Mouse (Mus musculus) ZHBTc4 (cell line): ENCODE data around the gene Ntn5.
"Not testable (repeated sequence)": the region's sequence is repeated elsewhere in the genome, so short reads cannot be mapped to it uniquely, and the experiment has no call there.

Source experiments
- DNase-seq: peaks from one replicate; pipeline ENCODE4 v3.0.0-alpha.2; 2011; ENCODE audit warnings: low read depth, low spot score

Ntn5 gene

DNA sequence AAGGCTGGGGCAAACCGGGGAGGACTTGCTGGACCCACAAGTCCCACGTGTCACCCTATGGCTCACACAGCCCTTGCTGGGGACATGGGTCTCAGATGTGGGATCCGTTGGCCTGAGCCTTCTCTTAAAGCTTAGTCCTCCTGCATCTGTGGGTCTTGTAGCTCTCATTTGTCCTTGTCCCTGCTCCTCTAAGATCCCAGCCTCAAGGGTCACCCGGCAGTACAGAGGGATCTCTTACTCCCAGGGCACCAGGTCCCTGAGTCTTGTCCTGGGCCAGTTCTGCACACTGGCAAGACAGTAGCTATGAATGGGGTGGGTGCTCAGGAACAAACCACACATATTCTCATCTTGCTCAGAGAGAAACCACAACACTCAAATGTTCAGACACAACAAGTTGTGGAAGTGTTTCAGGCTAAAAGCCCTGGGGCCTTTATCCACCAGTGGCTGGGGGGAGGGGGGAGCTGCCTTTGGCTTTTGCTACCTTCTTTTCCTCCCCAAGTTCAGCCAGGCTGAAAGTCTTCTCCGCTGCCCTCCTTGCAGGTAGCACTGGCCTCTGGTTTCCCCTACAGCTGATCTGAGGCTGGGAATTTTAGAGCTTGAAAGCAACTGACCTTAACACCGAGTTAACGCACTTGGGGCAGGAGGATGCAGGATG is at the start of gene Ntn5:
Gene Ntn5 (plus strand): TSS at position 627 of the 655 bp plus-strand sequence.
- DNase-seq = no peak

DNA sequence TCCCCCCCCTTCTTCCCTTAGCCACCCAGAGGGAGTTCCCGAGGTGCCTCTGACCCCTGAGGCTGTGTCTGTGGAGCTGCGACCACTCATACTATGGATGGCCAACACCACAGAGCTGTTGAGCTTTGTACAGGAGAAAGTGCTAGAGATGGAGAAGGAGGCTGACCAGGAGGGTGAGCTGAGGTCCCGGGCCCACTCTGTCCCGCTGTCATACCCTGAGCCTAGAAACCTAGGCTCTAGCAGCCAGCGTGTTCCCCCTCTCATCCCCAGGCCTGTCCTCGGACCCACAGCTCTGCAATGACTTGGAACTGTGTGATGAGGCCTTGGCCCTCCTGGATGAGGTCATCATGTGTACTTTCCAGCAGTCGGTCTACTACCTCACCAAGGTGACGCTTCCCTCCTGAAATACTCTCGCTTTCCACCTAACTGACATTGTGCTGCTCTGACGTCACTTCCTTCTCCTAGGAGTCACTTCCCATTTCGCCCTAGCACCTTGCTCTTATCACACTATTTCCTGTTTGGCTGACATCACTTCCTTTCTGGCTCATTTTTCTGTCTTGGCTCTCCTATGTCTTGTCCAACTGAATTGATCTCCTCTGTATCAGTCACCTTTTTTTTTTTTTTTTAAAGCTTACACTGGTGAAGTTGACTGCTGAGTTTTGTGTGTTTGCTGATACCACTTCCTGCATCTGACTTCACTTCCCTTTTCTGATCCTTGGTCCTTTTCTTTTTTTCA is 48.7 kb upstream of the Ntn5 start:
- DNase-seq = no peak

DNA sequence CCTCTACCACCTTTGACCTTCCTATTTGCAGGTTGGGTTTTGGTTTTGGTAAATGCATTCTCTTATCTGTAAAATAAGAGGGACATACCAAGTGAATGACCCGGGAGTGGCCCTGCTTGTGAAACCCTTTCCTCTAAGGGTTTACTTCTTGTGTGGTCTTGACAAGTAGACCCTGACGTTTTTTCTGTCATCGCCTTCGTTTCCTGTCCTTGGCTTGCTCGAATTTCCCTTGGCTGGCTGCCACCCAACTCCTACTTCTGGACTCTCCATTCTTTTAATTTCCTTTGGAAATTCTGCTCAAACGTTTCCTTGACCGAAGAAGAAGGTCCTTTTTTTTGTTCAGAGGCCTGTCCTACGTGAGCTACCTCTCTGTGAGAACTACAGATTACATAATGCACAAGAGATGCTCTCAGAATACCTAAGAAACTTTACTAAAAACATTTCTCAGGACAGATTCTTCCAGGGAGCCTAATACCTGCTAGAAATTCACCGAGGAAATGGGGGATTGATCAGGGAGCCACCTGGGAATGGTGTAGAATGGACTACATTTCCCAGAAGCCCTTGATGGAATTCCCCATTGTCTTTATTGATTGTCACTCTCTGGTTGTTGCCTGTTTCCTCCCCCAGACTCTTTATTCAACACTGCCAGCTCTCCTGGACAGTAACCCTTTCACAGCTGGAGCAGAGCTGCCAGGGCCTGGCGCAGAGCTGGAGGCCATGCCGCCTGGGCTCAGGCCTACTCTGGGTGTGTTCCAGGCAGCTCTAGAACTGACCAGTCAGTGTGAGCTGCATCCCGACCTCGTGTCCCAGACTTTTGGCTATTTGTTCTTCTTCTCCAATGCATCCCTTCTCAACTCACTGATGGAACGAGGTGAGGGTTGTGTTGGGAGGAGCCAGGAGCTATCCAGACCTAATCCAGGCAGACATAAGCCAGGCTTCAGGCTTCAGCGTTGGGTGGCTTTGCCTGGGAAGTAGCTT is 47.8 kb upstream of the Ntn5 start:
- peak; percentile 41 for DNase-seq

DNA sequence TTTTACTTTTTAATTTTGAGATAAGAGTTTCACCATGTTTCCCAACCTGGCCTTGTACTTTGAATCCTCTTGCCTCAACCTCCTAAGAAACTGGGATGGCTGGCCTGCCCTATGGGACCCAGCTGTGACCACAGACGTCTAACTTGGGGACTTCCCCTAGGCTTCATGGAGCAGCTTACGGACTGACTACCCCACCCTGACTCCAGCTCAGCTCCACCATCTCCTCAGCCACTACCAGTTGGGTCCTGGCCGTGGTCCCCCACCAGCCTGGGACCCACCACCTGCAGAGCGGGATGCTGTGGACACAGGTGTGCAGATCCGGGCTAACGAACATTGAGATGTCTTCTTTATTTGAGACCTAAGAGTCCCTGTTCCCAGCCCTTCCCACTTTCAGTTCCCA is 46.1 kb upstream of the Ntn5 start:
- DNase-seq = no peak

DNA sequence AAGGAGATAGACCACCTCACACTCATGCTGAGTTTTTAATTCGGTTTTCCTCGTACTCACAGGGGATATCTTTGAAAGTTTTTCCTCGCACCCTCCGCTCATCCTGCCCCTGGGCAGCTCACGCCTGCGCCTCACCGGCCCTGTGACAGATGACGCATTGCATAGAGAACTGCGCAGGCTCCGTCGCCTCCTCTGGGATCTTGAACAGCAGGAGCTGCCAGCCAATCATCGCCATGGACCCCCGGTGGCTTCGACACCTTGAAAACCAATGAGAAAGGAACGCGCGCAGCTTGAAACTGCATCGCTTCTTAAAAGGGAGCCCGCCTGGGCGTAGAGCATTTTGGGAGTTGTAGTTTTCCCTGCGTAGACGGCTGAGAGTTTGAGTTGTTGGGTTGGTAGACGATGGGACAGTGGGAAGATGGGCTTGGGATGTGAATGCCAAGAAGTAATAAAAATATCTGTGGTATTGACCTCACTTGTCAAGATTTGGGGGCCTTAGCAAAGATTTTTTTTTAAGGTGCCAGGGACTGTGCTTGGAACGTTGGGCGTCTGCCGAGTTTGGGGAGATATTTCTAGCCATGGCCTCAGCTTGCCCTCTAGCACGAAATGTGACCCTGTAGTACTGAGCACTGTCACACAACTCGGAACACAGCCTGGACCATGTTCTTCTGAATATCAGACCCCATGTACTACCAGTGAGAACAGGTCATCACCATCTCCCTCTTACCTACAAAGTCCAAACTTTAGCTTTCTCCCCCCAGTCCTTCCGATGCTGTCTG is 45.0 kb upstream of the Ntn5 start:
- peak; percentile 98 for DNase-seq

DNA sequence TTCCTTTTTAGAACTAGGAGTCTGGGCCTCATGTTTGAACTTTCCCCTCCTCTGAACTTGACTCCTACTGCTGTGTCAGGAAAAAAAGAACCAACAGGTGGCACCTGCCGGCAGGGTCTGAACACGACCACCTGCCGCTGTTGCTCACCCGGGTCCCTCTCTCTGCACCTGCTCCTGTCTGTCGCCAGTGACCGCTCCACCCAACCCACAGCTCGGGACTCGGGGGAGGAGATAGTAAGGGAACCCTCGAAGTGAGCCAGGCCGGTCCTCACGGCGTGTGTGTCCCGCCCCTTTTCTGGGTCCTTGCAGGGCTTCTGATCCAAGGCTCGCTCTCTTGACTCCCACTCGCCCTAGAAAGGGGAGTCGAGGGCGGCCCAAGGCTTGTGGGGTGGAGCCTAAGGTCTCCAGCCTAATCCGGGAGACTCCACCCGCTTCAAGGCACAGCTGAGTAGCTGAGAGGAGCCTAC is 44.2 kb upstream of the Ntn5 start, which contains the start of gene Mamstr:
Gene Mamstr (plus strand): TSS at position 417 of the 467 bp plus-strand sequence.
- DNase-seq = peak; percentile 76

DNA sequence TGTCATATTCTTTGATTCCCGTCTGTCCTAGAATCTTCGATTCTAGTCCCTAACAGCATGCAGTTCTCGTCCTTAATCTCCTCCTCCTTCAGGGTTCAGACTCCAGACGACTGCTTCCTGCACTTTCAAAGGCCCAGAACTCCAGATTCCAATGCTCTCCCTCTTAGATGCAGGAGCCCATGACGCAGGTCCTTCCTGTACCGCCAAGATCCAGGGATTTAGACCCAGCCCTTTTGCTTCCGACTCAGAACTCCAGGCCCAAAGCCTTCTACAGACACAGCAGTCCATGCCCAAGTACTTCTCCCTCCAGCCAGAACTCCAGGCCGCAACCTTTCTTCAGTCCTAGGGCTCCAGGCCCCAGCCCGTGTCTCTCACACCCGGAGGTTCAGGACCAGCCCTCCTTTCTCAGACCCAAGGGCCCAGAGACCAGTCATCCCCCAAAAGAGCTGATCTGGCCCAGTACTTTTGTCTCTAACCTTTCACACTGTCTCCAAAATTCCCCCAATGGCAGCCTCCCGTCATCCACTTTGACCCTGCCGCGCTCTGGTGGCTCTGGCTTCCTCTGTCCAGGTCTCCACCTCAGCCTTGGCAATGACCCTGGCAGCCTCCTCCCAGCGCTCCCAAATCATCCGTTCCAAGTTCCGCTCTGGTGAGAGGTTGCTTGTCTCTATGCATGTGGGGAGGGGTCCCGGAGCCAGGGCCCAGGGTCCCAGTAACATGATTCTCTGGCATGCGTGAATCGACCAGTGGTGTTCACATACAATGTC is 43.4 kb upstream of the Ntn5 start:
- no peak for DNase-seq

DNA sequence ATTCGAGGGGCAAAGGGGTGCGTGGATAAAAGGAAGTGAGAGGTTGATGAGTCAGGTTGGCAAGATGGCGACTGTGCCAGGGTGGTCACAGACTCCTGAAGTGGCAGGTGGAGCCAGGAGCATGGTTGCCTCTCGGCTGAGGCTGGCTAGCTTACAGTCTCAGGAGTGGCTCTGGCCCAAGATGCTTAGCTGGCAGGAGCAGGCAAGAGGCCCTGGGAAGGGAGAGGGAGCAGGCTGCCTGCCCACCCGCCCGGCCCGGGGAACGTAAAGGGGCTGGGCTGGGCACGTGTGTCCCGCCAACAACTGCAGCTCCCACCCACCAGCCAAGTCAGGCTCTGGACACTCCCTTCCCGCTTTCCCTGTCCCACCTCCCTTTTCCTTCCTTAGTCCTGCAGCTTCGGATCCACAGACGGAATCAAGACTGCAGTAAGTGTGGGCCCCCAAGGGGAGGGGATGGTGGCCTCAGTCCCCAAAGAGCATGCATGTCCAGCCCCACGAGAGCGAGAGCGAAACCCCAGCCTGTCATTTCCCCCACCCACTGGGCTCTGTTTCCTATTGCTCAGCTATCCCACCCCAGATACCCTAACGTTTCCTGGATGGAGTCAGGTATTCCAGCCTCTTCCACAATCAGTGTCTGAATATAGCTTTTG is 42.3 kb upstream of the Ntn5 start:
- DNase-seq = no peak

DNA sequence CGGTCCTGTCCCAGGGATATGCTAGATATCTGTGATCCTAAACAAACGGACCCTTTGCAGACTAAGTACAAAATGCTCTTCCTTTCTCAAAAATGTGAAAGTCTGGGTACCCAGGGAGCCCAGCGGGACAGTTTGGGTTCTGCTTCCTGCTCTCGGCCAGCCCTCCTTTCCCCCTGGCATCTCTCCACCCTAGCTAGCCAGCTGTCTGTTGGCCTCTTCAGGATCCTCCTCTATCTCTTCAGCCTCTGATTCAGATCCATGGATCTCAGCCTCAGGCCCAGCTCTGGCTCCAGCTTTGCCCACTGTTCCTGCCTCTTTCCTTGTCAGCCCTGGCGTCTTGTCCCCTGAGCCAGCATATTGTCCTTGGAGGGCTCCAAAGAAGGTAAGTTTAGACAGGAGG is 41.7 kb upstream of the Ntn5 start:
- DNase-seq = no peak

DNA sequence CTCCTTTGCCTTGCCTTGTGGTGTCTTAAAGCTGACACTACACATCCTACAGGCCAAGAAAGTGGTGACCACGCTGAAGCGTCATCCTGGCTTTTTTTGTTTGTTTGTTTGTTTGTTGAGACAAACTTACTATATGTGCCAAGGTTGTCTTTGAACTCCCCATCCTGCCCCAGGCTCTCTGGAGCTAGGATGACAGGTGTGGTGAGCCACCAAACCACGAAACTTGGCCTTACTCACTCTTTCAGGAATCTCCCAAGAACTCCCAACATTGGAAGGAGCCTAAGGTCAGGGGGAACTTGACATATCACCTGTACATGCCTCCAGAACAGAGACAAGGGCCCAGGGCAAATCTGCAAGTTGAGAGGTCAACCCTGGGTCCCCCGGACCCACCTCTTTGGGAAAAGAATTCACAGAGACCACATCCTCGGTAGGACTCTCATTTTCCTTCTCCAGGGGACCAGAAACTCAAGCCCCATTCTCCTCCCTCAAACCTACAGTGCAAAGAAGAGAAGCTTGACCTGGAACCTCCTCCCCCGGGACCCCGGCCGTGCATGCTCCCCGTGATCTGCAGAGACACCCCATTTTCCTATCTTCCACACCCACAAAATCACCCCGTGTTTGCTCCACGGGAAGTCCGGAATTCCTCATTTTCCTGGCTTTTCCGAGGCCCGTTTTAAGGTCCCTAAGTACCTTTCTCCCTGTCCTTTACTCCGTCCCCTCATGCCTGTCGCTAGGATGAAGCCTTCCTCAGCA is 41.1 kb upstream of the Ntn5 start:
- no peak for DNase-seq

DNA sequence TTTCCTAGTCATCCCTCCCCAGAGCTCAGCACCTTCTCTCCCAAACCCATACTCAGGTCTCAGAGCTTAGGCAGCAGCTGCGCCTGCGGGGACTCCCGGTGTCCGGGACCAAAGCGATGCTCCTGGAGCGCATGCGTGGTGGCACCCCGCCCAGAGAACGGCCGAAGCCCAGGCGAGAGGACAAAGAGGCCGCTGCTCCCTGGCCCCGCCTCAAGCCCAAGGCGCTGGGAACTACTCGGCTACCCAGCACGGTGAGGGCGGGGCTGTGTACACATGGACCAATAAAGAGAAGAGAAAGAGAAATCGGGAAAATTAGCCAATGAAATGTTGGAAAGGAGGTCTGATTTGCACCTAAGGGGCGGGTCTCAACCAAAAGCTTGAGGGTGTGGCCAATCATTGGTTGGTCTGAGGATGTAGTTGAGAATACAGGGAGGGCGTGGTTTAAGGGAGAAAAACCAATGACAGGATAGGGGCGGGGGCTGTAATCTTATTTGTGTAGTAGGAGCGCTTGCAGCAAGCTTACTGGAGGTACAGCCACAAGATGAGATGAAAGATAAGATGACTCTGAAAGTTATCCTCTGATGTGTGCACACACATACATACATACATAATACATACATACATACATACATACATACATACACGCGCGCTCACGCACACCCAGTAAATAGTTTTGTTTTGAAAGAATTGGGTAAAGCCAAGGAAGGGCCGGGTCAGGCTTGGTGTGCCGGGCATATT is 40.2 kb upstream of the Ntn5 start:
- DNase-seq = peak; percentile 99

DNA sequence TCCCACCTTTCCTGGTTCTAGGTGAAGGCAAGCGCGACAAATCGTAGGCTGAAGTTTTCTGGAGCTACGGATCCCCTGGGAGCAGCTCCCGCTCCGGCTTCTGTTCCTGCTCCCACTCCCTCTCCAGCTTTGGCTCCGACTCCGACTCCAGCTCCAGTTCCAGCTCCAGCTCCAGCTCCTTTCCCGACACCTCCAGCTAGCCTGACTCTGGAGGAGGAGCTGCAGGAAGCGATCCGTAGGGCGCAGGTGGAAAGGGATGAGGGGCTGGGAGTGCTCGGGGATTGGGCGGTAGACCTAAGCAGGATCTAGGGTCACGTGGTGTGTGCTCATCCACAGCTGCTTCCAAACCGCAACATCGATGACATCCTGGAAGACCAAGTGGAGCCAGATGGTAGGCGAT is 39.6 kb upstream of the Ntn5 start:
- DNase-seq = peak; percentile 69

DNA sequence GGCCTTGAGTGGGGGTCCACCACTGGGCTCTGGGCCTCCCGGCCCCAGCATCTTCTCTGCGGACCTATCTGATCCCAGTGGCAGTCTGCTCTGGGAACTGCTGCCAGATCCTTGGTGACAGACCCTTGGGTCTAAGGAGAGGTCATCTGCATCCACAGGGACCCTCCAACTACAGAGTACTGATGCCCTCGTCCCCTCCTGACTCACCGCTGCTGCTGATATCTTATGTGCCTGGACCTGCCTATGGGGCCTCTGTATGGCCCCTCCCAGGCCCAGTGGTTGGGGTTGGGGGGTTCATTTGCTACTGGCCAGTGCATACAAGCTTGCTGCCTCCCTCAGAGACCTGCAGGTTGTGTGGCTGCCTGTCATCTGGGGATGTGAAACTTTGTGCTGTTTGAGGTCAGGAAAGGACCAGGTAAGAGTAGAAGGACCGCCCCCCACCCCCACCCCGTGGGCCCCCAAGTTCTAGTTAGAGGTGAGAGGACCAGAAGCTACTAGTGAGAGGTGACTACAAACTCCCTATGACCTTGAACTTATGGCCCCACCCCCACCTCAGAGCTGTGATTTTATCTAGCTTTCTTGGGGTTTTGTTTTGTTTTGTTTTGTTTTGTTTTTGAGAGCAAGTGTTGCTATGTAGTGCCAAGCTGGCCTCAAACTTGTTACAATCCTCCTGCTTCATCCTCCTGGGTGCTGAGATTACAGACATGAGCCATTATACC is 38.8 kb upstream of the Ntn5 start:
- no peak for DNase-seq

DNA sequence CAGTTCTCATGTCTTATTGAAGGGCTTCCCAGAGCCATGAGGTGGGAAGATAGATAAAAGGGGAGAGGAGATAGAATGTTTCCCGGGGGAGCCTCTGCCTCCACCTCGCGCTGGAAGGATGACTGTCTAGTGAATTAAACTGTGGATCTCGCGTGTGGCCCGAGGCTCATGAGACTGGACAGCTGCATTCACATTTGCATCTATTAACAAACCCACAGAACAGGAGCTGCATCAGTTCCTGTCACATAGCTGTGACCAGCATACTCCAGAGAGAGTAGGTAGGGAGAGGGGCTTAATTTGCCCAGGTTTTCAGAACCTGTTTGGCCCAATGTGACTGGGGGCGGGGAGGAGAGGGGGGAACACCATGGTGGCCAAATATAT is 38.2 kb upstream of the Ntn5 start:
- no peak for DNase-seq

DNA sequence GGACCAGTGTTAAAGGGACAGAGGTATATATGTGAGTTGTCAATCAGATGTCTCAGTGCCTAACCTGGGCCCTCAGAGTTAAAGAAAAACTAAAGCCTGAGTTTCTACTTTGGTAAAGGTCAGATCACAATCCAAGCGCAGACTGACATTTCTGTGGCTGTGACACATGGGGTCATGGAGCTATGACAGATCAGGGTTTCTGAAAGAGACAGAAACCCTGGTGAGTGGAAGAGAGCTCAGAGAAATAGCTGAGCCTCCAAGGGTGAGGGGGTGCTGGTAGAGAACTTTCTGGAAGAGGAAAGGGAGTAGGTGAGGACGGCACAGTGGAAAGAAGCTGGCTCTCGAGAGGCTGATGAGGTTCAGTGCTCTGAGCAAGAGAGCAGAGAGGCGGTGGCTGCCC is 37.2 kb upstream of the Ntn5 start:
- no peak for DNase-seq

DNA sequence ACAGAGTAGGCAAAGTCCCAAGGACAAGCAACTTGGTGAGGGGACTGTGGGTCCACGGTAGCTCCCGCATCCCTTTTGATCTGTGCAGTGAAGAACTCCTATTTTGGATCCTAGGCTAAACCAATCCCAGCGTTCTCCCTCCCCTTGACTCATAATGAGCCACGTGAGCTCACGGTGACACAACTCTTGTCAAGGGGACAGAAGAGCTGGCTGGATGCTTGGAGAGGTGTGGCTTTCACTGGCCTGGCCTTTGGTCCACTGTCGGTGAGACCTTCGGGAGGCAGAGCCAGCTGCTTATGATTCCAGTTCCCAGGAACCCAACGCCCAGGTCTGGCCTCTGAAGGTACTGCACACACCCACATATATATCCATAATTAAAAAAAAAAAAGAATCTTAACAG is 34.5 kb upstream of the Ntn5 start:
- DNase-seq = no peak

DNA sequence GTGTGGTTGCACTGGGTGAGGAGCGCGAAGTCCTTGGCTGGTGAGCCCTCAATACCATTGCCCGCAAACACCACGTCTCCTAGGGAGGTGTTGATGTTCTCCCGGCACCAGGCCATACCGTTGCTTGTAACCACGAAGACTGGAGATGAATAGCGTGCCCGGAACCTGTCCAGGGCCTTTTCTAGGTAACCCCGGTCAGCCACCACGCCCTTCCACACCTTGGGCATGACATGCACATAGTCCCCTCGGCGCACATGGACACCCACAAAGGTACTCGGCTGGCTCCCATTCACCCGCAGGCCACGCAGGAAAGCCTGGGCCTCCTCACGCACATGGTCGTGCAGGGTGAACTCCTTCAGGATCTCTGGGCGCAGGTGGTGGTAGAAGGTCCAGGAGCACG is 33.3 kb upstream of the Ntn5 start:
- DNase-seq = not testable (repeated sequence)
